Mouse (Mus musculus): Measurements from ENCODE around the gene Bbs10.

DNA sequence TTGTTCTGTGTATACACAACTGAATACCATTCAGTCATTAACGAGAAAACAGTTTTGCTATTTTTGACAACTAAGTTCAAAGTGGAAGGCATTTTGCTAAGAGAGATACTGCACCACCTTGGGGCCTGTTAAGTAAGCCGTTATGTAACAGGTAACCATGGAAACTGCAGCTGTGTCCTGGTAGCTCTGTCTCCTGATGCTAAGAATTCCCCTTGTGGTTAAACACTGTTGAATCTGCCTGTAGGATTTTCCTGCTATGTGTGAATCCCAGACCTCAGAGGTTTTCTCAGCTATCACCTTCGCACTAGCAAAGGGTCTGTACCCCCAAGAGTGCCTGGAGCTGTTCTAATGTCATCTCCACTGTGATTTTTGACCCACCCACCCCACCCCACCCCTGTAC, 19.5 kb downstream of the Bbs10 start:
- TF ChIP-seq CTCF (IDR thresholded peaks at IDR 0.05; ENCODE audit: insufficient read depth, low read length) (no peak), POLR2A (IDR thresholded peaks at IDR 0.05; ENCODE audit: borderline replicate concordance, extremely low read depth, low read depth, low read length) (no peak)

Data from lung, adult 2 months (tissue).